Mouse (Mus musculus): ENCODE data around the gene Foxd1. TPM values are rescaled to one million over a fixed set of nuclear protein-coding genes. Genes with fewer than 3 reads are reported as not detected.

Gene Foxd1
- polyA plus RNA-seq, 1 experiment = 1.0 TPM

- TF ChIP-seq CTCF (IDR thresholded peaks at IDR 0.05; ENCODE audit: extremely low read depth, insufficient read depth, low read length) (no peak), POLR2A (IDR thresholded peaks at IDR 0.05; ENCODE audit: extremely low read depth, insufficient read depth, low read length) (no peak)
- Histone ChIP-seq H3K4me3 (ENCODE audit: insufficient read depth, low read length) (no peak overlapping the region), H3K4me1 (ENCODE audit: control insufficient read depth, insufficient read depth, low read length) (no peaks in the 10 kb centered on the region), H3K27ac (ENCODE audit: insufficient read depth, low read length) (no peak overlapping the region)
Observed at GRCm38 (mm10) chr13:98374979-98375378, 20.9 kb downstream of the Foxd1 start.

GRCm38 (mm10) chr13:98377746-98378145, 23.7 kb downstream of the Foxd1 start:
- Histone ChIP-seq H3K4me1 (ENCODE audit: control insufficient read depth, insufficient read depth, low read length) (no peaks in the 10 kb centered on the region), H3K27ac (ENCODE audit: insufficient read depth, low read length) (no peak overlapping the region), H3K4me3 (ENCODE audit: insufficient read depth, low read length) (no peak overlapping the region)
- no peak for TF ChIP-seq POLR2A (IDR thresholded peaks at IDR 0.05; ENCODE audit: extremely low read depth, insufficient read depth, low read length)

GRCm38 (mm10) chr13:98382751-98383150, 28.7 kb downstream of the Foxd1 start:
- no peak overlapping the region for H3K27ac ChIP-seq (ENCODE audit: insufficient read depth, low read length)

GRCm38 (mm10) chr13:98383911-98384498, 30.0 kb downstream of the Foxd1 start:
- Histone ChIP-seq H3K4me1 (ENCODE audit: control insufficient read depth, insufficient read depth, low read length) (no peaks in the 10 kb centered on the region), H3K27ac (ENCODE audit: insufficient read depth, low read length) (no peak overlapping the region), H3K4me3 (ENCODE audit: insufficient read depth, low read length) (no peak overlapping the region)
- no peak for TF ChIP-seq POLR2A (IDR thresholded peaks at IDR 0.05; ENCODE audit: extremely low read depth, insufficient read depth, low read length)
- TF ChIP-seq CTCF (IDR thresholded peaks at IDR 0.05; ENCODE audit: extremely low read depth, insufficient read depth, low read length) = no peak

More at GRCm38 (mm10) chr13:98382751-98383150, 28.7 kb downstream of the Foxd1 start:
- H3K4me1 ChIP-seq (ENCODE audit: control insufficient read depth, insufficient read depth, low read length) = no peaks in the 10 kb centered on the region
- no peak for TF ChIP-seq POLR2A (IDR thresholded peaks at IDR 0.05; ENCODE audit: extremely low read depth, insufficient read depth, low read length)
- TF ChIP-seq CTCF (IDR thresholded peaks at IDR 0.05; ENCODE audit: extremely low read depth, insufficient read depth, low read length) = no peak
- H3K4me3 ChIP-seq (ENCODE audit: insufficient read depth, low read length) = no peak overlapping the region

GRCm38 (mm10) chr13:98385877-98386276, 31.8 kb downstream of the Foxd1 start:
- no peaks in the 10 kb centered on the region for H3K4me1 ChIP-seq (ENCODE audit: control insufficient read depth, insufficient read depth, low read length)
- TF ChIP-seq CTCF (IDR thresholded peaks at IDR 0.05; ENCODE audit: extremely low read depth, insufficient read depth, low read length) (no peak), POLR2A (IDR thresholded peaks at IDR 0.05; ENCODE audit: extremely low read depth, insufficient read depth, low read length) (no peak)
- no peak overlapping the region for H3K27ac ChIP-seq (ENCODE audit: insufficient read depth, low read length)
- no peak overlapping the region for H3K4me3 ChIP-seq (ENCODE audit: insufficient read depth, low read length)

- TF ChIP-seq CTCF (IDR thresholded peaks at IDR 0.05; ENCODE audit: extremely low read depth, insufficient read depth, low read length) (no peak), POLR2A (IDR thresholded peaks at IDR 0.05; ENCODE audit: extremely low read depth, insufficient read depth, low read length) (no peak)
- Histone ChIP-seq H3K4me3 (ENCODE audit: insufficient read depth, low read length) (no peak overlapping the region), H3K27ac (ENCODE audit: insufficient read depth, low read length) (no peak overlapping the region), H3K4me1 (ENCODE audit: control insufficient read depth, insufficient read depth, low read length) (no peaks in the 10 kb centered on the region)
Observed at GRCm38 (mm10) chr13:98389092-98389491, 35.0 kb downstream of the Foxd1 start.

GRCm38 (mm10) chr13:98390363-98390762, 36.3 kb downstream of the Foxd1 start:
- H3K4me3 ChIP-seq (ENCODE audit: insufficient read depth, low read length) = no peak overlapping the region
- H3K4me1 ChIP-seq (ENCODE audit: control insufficient read depth, insufficient read depth, low read length) = no peaks in the 10 kb centered on the region
- no peak overlapping the region for H3K27ac ChIP-seq (ENCODE audit: insufficient read depth, low read length)
- TF ChIP-seq CTCF (IDR thresholded peaks at IDR 0.05; ENCODE audit: extremely low read depth, insufficient read depth, low read length) (no peak), POLR2A (IDR thresholded peaks at IDR 0.05; ENCODE audit: extremely low read depth, insufficient read depth, low read length) (no peak)

GRCm38 (mm10) chr13:98390771-98391634, 37.0 kb downstream of the Foxd1 start:
- H3K4me3 ChIP-seq (ENCODE audit: insufficient read depth, low read length) = no peak overlapping the region
- no peaks in the 10 kb centered on the region for H3K4me1 ChIP-seq (ENCODE audit: control insufficient read depth, insufficient read depth, low read length)
- TF ChIP-seq POLR2A (IDR thresholded peaks at IDR 0.05; ENCODE audit: extremely low read depth, insufficient read depth, low read length) = no peak
- TF ChIP-seq CTCF (IDR thresholded peaks at IDR 0.05; ENCODE audit: extremely low read depth, insufficient read depth, low read length) = no peak
- H3K27ac ChIP-seq (ENCODE audit: insufficient read depth, low read length) = no peak overlapping the region

GRCm38 (mm10) chr13:98391635-98391990, 37.6 kb downstream of the Foxd1 start:
- TF ChIP-seq CTCF (IDR thresholded peaks at IDR 0.05; ENCODE audit: extremely low read depth, insufficient read depth, low read length) (no peak), POLR2A (IDR thresholded peaks at IDR 0.05; ENCODE audit: extremely low read depth, insufficient read depth, low read length) (no peak)
- no peak overlapping the region for H3K27ac ChIP-seq (ENCODE audit: insufficient read depth, low read length)
- no peak overlapping the region for H3K4me3 ChIP-seq (ENCODE audit: insufficient read depth, low read length)
- no peaks in the 10 kb centered on the region for H3K4me1 ChIP-seq (ENCODE audit: control insufficient read depth, insufficient read depth, low read length)

GRCm38 (mm10) chr13:98392031-98392430, 38.0 kb downstream of the Foxd1 start:
- no peak for TF ChIP-seq POLR2A (IDR thresholded peaks at IDR 0.05; ENCODE audit: extremely low read depth, insufficient read depth, low read length)
- no peak for TF ChIP-seq CTCF (IDR thresholded peaks at IDR 0.05; ENCODE audit: extremely low read depth, insufficient read depth, low read length)
- Histone ChIP-seq H3K4me3 (ENCODE audit: insufficient read depth, low read length) (no peak overlapping the region), H3K27ac (ENCODE audit: insufficient read depth, low read length) (no peak overlapping the region)

More at GRCm38 (mm10) chr13:98392031-98392430, 38.0 kb downstream of the Foxd1 start:
- H3K4me1 ChIP-seq (ENCODE audit: control insufficient read depth, insufficient read depth, low read length) = no peaks in the 10 kb centered on the region
